Mouse (Mus musculus) brain, embryonic 14.5 days (tissue): Measurements from ENCODE around the gene Krt222. TPM values are rescaled to one million over a fixed set of nuclear protein-coding genes. Genes with fewer than 3 reads are reported as not detected.

Source experiments
- DNase-seq: peaks from one replicate; pipeline ENCODE4 v3.0.0-alpha.2; 2011; ENCODE audit warnings: low read depth
- CTCF ChIP-seq: fragments of 200-500 bp; IDR thresholded peaks from 2 replicates; pipeline ENCODE4 v1.5.1; 2012; ENCODE audit warnings: inconsistent platforms, mild to moderate bottlenecking, moderate library complexity, borderline replicate concordance; ENCODE audit not compliant: insufficient read depth, insufficient read length; ENCODE audit errors: extremely low read depth
- POLR2A ChIP-seq: fragments of 200-500 bp; IDR thresholded peaks from 2 replicates; pipeline ENCODE4 v1.6.1; 2012; ENCODE audit warnings: mild to moderate bottlenecking, inconsistent platforms, borderline replicate concordance; ENCODE audit not compliant: poor library complexity, insufficient read depth, insufficient read length, severe bottlenecking; ENCODE audit errors: extremely low read depth
- polyA plus RNA-seq: library from polyadenylated mRNA; depleted of rRNA; stranded (reverse); fragments of >200 nt; gene quantifications from 2 replicates; pipeline ENCODE4 v1.2.3, GENCODE M21; 2012

The Krt222 gene
- polyA plus RNA-seq, 1 experiment, result 2.9 TPM

DNA sequence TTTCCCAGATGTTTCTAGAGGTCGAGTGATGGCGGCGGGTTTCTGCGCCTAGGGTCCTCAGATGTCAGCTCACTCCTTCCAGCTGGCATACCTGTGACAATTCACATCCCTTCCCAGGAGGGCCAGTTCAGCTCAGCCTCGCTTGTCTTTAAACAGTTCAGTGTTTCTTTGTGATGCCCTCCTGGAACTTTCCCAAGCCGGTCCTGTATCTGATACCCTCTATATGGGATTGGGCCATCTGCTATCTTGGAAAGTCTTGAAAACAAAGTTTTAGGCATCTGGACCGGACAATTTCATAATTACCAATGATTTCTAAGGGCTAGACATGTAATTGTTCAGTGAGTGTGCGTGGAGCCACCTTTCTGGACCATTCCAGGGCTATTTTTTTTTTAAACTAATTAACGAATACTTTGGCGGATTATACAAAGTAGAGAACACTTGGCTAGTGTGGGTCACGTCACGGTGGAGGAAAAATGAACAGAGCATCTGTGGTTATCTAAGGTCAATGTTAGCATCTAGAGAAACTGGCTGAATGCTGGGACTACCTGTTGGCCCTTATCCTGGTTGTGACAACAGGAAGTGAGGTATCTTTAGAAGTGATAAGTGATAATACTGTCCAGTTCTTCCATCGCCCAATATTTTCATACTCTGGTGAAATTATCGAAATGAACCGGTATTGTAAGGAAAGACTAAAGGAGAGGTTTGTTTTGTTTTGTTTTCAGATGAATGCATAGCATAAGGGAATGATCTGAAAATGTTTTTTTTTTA, 12.7 kb downstream of the Krt222 start:
- peak; percentile 13 for DNase-seq
- no peak for TF ChIP-seq POLR2A
- TF ChIP-seq CTCF, result no peak

DNA sequence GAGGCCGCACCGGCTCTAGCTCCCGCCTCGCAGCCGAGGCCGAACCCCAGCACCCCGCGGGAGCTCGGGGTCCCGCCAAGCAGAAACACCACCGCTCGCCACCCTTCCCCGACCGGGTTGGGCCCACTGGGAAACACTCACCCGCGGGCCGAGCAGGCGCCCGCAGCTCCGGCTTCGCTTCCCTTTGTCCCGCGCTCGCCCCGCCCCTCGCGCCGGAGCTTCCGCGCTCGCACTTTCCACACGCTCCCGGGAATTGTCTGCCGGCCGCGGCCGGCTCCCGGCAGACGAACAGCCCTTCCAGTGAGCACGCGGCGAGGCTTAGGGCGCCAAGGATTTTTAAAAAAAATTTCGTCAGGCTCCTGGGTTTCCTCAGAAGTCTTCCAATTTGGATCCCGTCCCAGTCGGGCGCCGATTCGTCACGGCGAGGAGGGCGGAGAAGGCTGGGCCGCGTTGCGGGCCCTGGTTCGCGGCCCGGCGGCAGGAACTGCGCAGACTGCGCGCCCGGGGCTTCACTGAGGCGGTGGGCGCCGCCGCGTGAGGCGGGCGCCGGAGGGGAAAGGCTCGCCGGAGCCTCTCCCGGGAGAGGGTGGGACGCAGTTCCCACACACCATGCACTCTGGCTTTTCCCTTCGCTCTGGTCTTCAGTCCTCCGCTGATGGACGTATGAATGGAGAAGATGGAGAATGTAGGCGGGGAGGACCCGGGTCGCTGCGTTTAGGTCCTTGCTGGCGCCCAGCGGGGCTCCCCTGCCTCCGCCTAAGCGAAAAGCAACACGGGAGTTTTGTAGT, 13.4 kb downstream of the Krt222 start, which contains the start of gene Smarce1:
Gene Smarce1 (minus strand): TSS at position 757 of the 788 bp plus-strand sequence.
- DNase-seq, result peak; percentile 92
- TF ChIP-seq POLR2A (peak; percentile 92), CTCF (no peak)

DNA sequence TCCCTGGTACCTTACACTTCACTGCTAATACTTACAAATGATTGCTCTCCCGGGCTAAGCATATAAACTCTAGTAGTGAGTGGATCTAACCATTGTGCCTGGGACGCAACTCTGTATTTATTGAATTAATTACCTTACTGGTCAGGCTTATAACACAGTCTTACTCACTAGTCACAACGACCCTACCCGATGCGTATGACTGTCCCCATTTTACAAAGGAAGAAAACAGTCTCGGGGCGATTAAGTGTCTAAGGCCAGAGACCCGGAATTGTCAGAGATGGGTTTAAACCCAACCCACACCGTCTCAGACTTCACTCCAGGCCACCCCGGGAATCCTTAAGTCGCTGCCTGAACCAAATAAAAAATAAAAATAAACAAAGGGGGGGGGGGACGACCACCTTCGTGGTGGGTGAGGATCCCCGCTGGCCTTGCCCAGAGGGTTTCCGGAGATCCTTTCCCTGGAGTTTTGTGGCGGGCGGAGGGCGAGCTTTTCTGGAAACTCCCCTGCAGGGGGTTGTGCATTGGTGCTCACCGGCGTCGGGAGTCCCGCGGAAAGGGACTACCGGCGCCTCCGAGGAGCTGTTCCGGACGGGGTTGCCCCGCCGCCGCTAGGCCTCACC, 14.1 kb downstream of the Krt222 start:
- peak; percentile 52 for DNase-seq
- TF ChIP-seq POLR2A, result no peak
- no peak for TF ChIP-seq CTCF

DNA sequence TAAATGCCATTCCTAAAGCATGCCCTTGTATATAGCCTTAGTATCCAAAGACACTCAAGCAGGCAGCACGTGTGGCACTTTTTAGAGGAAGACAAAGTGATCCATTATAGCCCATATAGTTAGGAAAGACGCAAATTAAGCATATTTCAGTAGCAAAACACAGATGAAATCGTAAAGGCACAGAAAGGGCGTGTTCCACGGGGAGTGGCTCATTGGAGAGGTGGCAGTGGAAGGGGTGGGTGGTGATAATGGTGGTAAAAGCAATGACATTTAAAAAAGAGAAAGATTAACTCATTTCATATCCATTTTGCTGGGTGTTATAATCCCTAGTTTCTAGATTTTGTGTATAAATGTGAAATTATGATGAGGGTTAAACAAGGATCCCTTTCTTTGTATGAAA, 17.6 kb downstream of the Krt222 start:
- TF ChIP-seq POLR2A (no peak), CTCF (no peak)
- no peak for DNase-seq

DNA sequence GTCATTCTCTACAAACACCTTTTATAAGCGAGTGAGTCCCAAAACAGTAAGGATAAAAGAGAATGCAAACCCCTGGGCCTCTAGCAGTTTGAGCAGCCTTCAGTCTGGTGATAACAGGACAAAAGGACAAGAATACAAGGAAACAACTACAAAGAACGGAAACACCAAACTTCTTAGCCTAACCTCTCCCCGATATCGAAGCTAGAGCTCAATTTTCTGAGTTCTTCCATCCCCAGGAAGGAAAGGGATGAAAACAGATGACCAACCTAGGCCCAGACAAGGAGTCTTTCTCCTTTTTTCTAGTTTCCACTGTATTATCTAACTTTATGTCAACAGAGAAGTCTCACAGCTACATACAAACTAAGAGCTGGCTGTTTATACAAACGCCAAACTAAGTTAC, 20.6 kb downstream of the Krt222 start:
- no peak for DNase-seq
- TF ChIP-seq CTCF, result no peak
- no peak for TF ChIP-seq POLR2A

DNA sequence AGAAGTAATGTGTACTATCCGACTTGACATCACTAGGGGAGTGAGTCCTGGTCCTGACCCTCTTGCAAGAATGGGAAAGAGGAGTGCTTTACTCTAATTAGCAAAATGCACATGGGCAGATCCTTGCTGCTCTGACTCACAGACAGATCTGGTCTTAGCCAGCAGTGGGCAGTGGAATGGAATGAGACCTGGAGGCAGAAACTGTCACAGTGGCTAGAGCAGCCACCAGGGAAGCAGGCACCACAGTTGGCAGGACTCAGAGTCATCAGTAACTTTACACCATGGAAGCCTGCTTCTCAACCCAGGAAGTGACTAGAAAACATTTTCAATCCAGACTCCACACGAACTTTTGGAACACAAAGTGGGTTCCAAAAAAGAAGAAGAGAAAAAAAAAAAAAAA, 22.1 kb downstream of the Krt222 start:
- TF ChIP-seq CTCF, result no peak
- no peak for TF ChIP-seq POLR2A

DNA sequence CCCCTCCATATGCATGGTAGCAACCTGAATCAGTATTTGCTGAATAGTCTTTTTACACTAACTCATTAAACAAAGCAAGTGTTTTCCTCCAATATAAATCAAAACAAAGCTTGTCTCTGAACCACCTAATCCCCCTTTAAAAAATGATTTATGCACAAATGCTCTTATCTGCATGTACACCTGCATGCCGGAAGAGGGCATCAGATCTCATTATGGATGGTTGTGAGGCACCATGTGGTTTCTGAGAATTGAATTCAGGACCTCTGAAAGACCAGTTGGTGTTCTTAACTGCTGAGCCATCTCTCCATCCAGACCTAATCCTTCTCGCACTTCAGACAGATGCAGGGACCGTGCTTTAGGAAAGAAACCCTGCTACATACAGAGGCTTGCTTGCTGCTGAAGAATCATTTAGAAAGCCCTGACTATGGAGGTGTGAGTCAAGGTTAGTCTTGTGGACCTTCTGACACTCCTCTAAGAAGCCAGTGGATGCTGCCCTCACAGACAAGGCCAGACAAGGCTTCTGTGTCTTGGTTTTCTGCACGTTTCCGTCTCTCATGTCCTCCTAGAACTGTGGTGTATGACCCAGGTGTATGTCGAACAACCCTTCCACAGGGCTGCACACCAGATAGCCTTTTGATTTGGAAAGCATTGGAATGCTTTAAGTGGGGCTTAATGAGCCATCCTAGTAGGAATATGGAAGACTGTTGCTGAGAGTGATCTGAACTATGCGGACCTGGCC, 26.5 kb downstream of the Krt222 start:
- no peak for DNase-seq
- TF ChIP-seq POLR2A, result no peak
- TF ChIP-seq CTCF, result no peak

More for the DNA sequence above, 22.1 kb downstream of the Krt222 start:
- DNase-seq, result no peak

DNA sequence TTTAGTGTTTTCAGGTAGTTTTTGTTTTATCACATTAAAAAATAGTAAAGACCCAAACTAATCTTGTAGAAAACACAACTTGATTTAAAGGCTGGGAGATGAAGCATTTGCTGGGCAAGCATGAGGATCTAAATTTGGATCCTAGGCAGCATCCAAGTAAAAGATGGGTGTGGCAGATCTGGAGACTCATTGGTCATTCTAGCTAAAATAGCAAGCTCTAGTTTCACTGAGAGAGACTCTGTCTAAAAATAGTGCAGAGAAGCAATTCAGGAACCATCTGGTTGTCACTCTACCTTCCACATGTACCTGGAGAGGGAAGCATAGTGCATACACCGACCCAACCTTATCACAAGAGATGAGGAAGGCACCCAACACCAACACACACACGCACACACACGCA, 27.7 kb downstream of the Krt222 start:
- TF ChIP-seq POLR2A (no peak), CTCF (no peak)

DNA sequence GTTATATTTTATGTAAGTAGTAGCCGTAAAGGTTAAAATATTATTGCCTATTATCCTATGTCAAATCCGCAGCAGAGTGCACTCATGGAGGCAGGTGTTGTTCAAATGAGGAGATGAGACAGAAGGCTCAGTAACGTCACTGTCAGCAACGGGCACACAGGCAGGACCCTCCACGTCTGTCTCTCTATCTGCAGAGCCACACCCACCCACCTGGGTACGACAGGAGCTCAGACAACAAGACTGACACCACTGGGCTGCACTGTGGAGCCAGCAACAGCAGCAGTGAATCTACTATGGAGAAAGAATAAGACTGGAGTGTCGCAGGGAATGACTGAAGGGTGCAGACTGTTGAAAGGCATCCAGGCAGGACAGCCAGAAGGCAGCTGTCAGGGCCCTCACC, 31.2 kb downstream of the Krt222 start:
- no peak for DNase-seq
- TF ChIP-seq POLR2A, result no peak
- TF ChIP-seq CTCF, result no peak

More for the DNA sequence above, 27.7 kb downstream of the Krt222 start:
- no peak for DNase-seq

DNA sequence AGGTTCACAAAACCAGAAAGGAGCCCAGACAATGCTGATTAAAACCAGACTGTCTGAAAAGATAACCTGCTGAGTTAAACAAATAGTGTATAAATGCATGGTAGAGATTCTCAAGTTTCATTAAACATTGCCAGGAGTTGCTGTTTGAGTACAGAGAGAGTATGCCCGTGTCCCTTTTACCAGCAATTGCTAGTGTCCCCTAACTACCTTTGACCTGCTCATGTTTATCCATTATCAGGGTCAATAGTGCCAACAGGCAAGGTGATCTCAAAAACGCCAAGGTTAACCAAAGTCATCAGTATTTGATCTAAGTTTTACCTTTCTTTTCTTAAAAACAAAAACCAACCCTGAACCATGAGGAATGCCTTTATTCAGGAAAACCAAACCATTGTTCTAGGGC, 31.9 kb downstream of the Krt222 start:
- no peak for DNase-seq
- TF ChIP-seq POLR2A (no peak), CTCF (no peak)

DNA sequence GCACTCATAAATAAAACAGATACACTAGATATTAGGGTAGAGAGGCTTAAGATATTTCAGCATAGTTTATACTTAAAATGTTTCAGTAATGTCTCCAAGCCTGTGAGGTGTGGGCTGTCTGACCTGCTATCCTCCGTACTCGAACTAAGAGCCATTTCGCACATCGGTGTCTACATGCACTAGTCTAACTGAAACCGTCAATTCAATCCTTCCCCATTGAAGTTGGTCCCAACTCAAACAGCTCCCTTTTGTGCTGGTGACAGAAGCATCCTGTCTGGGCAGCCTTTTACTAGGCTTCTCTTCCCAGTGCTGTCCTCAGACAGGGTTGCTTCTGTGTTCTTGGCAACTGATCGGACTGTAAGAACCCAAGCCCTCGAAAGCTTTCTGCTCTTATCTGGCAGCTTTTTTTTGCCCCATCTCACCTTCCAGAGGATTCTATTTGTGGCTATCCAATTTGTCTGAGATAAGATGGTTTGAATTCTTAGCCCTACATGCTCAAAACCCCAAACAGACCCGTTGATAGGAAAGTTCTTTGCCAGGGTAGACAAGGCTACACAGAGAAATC, 35.7 kb downstream of the Krt222 start:
- TF ChIP-seq POLR2A (no peak), CTCF (no peak)
- peak; percentile 4 for DNase-seq

DNA sequence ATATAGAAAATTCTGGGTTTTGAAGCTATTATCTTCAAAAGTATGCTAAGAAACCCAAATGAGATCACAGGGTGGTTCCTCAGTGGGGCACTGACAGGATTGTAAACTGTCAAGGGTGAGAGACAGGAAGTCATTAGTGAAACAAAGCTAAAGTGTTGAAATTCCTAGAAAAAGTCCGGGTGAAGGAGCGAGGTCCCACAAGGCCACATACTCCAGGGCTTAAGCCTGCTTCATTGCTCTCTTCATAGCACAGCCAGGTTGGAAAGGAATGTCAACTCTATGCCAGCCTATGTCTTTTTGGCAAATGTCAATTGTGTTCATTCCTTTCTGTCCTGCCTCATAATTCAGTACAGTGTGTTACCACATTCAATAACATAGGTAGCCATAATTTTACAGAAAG, 36.4 kb downstream of the Krt222 start:
- TF ChIP-seq POLR2A (no peak), CTCF (no peak)
- no peak for DNase-seq
